Mouse (Mus musculus): ENCODE measurements around the gene Zscan12.

Gene Zscan12

DNA sequence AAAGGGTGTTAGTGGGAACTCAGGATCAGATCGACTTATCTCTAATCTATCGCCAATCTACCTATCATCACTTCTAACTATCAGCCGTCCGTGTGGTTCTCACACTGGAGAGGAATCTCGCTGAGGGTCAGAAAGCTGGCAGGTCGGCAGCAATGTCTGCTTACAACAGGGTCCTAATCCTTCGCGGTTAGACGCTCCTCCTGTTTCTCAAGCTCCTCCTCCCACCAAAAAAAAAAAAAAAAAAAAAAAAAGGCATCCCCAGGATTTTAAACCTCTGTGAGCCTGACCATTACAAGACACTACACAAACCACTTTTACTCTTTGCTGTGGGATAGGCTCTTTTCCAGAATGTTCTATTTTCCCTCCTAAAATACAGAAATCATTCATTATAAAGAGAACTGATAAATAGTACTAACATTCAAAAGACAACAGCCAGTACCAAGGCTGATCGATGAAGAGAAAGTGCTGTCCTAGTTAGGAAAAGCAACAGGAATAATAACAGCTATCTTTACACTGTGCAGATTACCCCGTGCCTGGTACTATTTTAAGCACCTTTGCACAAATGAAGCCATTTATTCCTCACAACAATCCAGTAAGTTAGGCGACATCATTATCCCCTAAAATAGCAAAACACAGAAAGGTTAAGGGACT, 39.1 kb downstream of the Zscan12 start:
- no peak for DNase-seq (ENCODE audit: low read depth, low spot score)

DNA sequence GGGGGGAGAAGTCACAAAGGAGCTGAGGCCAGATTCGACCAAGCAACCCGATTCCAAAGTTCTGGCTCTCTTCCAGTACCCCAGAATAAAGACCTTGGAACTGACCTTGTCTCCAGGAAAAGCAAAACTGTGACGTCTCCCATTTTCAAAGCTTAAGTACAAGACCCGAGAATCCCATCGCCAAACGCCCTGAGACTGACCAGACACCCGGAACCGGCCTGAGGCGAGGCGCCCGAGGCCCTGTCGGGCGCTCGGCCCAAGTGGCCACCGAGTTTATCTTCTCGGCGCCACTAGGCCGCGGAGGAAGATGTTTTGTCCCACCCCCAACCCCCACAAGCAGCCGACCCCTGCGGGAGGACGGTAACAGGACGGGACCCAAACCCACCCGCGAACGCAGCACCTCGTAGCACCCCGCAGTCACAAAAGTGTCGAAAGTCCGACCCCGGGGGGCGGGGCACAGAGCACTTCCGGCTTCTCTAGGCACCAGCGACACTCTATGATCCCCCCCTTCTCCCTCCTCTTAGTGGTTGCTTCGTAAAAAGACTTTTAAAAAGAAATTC, 39.7 kb downstream of the Zscan12 start, which contains the start of gene Zkscan3:
Zkscan3 (minus strand) TSS at position 469 of the 560 bp plus-strand sequence.
- DNase-seq (ENCODE audit: low read depth, low spot score) = peak; percentile 64

- no peak for DNase-seq (ENCODE audit: low read depth, low spot score)
These were observed 40.2 kb downstream of the Zscan12 start for GRCm38 (mm10) chr13:21402848-21403247.

- no peak for DNase-seq (ENCODE audit: low read depth, low spot score)
These were observed 44.7 kb downstream of the Zscan12 start for GRCm38 (mm10) chr13:21407341-21407740.

GRCm38 (mm10) chr13:21407969-21408804, 45.6 kb downstream of the Zscan12 start:
- DNase-seq (ENCODE audit: low read depth, low spot score) = peak; percentile 88

DNA sequence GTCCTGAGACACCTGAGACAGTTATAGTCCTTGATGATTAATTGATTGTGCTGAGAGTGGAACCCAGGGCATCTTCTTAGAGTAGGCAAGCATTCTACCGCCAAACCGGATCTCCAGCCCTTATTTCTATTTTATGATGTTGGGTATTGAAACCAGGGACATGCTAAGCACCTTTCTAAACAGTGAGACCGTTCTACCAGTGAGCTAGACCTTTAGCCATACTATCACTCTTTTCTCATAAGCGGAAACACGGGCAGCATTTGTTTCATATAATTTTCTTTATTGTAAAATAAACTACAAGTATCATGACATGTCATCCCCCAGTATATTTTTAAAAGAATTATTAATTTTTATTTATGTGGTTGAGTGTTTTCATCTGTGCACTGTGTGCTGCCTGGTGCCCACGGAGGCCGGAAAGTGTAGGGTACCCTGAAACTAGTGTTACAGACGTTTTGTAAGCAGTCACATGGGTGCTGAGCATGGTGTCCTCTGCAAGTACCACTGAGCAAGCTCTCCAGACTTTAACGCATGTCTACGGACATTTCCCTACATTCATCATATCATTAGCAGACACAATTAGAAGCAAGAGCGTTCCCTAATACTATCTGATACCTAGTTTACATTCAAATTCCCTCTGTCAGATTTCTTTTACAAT, 46.3 kb downstream of the Zscan12 start:
- DNase-seq (ENCODE audit: low read depth, low spot score) = no peak

DNA sequence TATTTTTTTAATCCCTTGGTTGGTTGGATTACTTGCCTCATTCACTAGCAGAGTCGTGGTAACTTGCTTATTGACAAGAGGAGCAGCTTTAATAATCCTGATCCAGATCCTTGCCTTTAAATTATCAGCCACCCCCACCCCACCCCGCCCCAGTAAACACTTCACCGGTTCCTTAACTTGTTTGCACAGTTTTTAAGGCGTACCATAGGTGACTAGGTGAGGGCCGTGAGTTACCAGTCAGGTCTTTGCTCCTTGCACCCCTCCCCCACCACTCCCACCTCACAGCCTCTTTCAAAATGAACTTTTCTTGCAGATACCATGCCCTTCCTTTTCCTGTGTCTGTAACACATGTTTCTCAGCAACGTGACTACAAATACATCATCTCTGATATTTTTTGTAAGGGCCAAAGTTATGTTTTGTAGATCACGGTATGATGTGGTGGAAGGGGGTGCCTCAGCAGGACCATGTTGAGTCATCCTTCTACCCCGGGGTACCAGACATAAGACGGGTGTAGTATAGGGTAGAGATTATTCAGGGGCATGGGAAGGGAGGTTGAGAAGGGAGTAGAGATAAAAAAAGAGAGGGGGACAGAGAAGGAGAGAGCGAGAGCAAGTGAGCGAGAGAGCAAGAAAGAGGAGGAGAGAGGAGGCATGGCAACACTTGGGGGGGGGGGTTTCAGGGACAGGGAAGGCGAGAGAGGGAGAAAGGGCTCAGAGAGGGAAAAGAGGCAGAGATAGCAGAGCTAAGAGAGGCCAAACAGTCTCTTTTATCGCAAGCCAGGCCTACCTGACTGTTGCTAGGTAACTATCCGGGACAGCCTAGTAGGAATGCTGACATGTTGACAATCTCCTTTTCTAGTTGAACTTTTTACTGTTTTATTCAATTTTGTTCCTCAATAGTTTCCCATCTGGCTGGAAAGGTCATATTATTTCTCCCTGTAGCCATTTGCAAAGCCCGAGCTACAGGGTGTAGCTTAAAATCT, 51.9 kb downstream of the Zscan12 start:
- DNase-seq (ENCODE audit: low read depth, low spot score) = no peak

DNA sequence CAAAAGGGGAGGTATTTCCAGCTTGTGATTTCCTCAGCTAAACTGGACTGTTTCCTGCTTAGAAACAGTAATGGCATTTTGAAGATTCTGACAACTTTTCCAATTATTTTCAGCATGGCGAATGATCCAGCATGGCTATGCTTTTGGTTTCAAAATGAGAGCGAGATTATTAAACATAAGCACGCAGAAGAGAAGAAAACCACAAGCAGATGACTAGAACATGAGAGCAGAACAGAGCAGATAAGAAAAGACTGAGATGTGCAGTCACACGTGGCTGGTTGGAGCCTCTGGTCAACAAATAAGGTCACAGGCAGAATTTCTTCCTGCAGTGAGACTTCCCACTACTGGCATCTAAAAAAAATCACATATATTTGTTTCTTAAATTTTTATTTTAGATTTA, 52.6 kb downstream of the Zscan12 start:
- DNase-seq (ENCODE audit: low read depth, low spot score) = no peak

- DNase-seq (ENCODE audit: low read depth, low spot score) = no peak
These were observed 53.1 kb downstream of the Zscan12 start for GRCm38 (mm10) chr13:21415750-21416149.

- DNase-seq (ENCODE audit: low read depth, low spot score) = no peak
These were observed 54.8 kb downstream of the Zscan12 start for GRCm38 (mm10) chr13:21417298-21418010.

DNA sequence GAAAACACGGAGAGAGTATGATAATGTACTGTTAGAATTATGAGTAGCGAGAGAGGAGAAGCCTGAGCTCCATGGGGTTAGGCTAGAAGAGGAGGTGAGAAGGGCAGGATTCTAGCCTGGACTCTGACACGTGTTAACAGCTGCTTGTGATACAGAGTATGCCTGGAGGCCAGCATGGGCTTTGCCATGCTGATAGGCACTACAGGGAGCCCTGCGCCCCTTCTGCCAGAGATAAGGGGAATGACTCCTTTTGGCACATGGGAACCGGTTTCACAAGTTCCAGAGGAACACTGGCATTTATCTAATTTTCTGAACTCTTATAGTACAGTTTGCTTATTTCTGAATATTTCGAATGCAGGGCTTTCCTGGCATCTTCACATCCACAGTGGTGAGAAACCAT, 56.2 kb downstream of the Zscan12 start:
- no peak for DNase-seq (ENCODE audit: low read depth, low spot score)

All from skeletal muscle tissue, adult 2 months (tissue).